Mouse (Mus musculus): ENCODE data around the gene Akirin2.

Akirin2 gene

GRCm38 (mm10) chr4:34583427-34583826 is 32.7 kb downstream of the Akirin2 start:
- in situ Hi-C loops (cut with MboI, MseI): no loop called here

DNA sequence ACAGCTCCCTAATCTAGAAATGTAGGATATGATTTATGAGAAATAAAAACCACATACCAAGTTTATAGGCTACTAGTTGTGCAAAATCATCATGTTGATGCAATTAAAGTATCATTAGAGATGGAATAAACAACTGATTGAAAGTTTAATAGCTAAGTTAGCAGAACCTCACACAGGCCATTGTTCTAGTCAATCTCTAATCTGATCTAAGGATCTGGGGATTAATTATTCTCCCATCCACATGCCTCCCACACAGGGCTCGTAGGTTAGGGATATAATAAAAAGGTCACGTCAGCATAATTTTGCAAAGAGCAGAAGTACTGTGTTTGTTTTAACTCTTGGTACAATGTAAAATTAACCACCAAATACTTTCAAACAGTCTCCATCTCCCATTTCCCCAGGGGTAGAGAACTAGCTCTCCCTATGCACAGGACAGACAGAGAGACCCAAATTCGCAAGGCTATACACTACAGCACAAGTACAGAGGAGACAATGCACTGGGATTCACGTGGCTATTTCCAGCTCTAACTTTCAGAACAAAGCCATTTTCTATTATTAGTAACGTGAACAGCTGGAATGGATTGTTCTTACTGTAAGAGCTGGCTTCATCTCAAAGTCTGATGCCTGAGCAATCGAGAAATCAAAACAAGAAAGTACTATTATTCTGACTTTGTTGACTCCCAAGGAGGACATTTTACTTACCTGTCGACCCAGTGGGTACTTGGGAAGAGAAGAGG is 34.3 kb downstream of the Akirin2 start:
- in situ Hi-C loops (cut with MboI, MseI): no loop called here

DNA sequence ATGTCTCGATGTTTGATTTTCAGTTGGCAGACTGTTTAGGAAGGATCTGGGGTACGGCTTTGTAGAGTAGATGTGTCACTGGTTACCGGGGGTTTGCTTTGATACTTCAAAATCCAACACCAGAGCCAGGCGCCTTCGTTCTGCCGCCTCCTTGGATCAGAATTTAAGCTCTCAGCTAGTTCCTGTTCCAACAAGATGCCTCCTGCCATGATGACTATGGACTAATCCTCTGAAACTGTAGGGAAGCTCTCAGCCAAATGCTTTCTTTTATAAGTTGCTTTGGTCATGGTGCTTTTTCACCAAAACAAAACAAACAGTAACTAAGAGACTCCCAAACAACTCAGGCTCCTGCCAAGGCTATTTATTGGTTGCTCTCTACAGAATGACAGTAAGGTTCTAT is 52.4 kb downstream of the Akirin2 start:
- in situ Hi-C loops (cut with MboI, MseI): no loop called here

DNA sequence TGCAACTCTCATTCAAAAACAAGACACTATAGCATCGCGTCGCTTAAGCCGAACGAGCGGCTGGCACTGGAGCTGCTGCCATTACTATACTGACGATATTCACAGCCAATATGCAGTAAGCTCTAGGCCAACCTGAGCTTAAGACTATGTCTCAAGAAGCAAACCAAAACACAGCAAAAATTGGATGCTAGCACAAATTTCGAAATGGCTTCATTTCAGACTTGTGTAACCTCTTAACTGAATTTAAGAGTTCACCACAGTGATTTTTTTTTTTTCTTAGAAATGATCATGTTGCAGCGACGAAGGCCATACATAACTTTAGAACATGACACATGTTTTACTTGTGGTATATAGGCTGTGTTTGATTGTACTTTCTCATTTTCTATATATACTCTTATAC is 55.9 kb downstream of the Akirin2 start:
- in situ Hi-C loops (cut with MboI, MseI): no loop called here

DNA sequence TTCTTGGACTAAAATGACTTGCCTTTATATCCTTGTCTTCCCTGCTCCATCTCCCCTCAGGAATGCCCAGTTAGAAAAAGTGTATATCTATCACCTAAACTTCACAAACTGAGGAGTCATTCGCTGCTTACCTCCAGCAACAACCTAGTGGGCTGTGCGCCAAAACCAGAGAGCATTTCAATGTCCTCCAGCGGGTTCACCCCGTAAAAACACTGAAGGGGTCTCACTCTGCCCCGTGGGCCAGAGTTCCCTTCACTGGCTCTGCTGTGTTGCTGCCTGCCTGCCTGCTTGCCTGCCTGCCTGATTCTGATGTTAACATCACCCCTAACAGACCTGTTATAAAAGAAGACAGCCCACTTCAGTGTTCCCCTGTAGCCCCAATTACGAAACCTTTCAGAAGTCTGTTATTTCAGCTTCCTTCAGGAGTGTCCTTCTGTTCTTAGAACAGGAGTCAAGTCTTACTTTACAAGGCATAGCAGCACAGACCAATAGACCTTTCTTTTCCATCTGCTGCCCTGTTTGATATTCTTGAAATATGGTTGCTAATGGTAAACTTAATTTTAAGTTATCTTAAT is 62.9 kb downstream of the Akirin2 start:
- in situ Hi-C loops (cut with MboI, MseI): no loop called here

DNA sequence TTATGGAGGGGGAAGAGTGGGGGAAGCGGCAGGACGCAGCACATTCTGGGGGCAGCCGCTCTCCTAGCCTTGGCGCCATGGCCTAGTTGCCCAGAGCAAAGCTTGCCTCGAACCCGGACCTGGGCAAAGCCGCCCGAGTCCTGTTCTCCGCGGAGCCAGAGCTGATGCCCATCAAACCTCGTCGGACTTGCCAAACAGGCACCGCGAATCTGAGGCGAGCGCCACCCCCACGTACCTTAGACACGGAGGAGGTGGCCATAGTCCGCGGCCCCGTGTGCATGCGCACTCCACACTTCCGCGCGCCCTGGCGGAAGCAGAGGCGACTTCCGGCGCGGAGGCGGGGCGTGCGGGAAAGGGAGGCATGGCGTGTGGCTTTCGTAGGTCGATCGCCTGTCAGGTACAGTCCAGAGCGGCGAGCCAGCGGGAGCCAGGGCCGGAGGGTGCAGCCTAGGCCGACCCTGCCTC is 63.9 kb downstream of the Akirin2 start, which contains the start of the genes Orc3 and Rars2:
Gene Orc3 (minus strand): TSS at position 315 of the 465 bp plus-strand sequence.
Gene Rars2 (plus strand): TSS at position 328 of the 465 bp plus-strand sequence.
- in situ Hi-C loops (cut with MboI, MseI): no loop called here

DNA sequence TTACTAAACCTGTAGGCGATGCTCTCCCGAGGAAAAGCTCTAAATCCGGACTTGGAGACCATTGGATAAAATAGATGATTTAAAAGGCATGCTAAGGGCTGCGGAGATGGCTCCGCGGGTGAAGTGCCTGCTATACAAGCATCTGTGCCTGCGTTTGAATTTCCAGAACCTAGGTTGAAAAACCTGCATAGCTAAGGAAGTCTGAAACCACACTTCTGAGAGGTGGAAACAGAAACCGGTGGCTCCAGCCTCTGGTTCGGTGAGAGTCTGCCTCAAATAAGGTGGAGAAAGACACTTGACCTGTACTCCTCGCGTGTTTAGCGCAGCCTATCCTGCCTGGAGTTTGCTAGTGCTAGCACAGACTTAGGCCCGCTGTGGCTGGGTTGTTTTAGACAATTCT is 64.6 kb downstream of the Akirin2 start:
- in situ Hi-C loops (cut with MboI, MseI): no loop called here

DNA sequence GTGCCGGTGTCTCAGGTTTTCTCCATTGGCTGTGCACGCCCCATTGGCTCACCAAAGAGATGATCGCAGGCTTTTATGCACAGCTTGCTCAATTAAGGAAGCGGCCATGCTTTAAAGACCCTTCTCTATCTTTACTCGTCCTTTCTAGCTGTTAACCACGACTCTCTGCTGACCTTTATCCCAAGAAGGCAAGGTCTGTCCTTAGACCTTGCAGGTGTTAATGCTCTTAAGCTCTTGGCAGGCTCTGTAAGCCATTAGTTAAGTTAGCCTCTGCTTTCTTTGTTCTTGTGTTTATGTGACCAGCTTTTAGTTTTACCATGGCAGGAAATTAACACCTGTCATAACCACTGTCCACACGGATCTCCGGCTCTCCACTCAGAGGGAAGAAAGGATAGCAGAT is 65.4 kb downstream of the Akirin2 start:
- in situ Hi-C loops (cut with MboI, MseI): no loop called here
